Mouse (Mus musculus): ENCODE data around the gene Msl1.

The Msl1 gene

GRCm38 (mm10) chr11:98763502-98763861 is 31.8 kb upstream of the Msl1 start:
- CTCF ChIA-PET = no interaction called here

DNA sequence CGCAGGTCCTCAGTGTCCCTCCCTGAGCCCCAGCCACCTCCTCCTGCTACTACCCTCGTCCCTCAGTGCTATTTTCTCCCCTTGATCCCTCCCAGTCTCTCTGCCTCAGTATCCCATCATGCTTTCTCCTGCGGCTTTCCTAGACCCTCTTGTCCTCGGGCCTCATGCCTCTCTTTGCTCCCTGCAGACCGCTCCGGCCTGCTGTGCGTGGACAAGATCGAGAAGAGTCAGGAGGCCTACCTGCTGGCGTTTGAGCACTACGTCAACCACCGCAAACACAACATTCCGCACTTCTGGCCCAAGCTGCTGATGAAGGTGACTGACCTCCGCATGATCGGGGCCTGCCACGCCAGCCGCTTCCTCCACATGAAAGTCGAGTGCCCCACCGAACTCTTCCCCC is 31.2 kb upstream of the Msl1 start:
- CTCF ChIA-PET = no interaction called here

DNA sequence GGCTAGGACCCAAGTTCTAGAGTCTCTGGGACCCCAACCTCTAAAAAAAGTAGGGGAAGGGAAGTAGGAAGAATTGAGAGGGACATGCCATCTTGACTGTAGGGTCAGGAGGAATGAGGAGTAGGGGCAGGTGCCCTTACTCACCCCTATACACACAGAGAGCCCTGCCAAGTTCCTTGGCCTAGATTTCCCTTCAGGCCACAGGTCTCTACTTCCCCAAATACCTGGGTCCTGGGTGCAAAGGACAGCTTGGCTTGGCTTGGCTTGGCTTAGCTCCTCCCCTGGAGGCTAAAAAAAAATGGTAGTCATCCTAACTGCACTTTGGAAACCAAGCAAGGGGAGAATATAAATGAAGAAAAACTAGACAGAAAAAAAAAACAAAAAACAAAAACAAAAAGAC is 30.6 kb upstream of the Msl1 start:
- CTCF ChIA-PET = interaction anchor here (0.7 kb wide), 1 partner anchor 111 kb away, joined by 3 read pairs; no protein-coding TSS in a partner anchor

DNA sequence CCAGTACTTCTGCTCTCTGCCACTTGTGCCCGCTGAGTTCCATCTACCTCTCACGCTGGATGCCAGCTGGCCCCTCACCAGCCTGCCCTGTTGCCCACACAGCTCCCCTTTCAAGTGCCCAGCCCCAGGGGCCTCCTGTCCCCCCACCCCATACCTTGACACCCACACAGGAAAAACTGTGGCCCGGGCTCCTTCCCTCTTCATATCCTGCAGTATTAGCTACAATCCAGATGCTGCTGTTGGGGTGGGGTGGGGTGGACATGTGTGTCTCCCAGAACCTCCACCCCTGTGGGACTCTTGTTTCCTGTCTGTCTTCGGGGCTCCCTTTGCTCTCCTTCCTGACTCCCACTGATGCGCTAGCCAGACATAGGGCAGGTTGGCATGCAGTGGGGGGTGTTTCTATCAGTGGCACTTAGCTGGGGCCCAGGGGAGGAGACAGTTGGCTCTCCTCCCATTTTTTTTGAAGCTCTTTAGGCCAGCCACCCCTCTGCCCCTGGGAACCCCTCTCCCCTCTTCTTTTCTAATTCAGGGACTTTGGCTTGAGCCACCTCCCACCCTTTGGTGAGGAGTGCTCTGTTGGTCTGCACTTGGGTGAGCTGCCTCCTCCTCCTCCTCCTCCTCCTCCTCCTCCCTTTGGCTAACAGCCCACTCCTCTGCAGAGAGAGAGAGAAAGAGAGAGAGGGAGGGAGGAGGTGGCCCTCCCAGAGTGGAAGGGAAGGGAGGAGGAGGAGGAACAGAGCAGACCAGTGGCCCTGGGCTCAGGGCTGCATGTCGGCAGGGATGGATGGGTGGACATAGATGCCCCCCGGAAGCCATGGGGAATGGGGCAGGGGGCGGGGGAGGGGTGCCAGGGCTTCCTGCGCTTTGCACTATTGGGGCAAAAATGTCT is 29.7 kb upstream of the Msl1 start:
- CTCF ChIA-PET = no interaction called here

DNA sequence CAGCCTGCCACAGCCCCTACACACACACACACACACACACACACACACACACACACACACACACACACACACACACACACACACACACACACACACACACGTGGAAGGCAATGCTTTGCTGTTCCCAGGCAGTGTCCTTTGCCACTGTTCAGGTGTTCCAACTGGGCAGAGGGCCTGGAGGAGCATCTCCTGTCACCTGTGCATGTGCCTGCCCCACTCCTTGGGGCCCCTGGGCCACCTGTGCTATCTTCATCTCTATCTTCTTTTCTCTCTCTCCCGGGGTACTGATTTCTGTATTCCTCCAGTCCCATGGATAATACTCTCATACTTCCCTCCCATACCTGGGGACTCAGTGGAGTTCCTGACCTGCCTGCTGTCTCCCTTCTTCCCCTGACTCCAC is 29.0 kb upstream of the Msl1 start:
- CTCF ChIA-PET = interaction anchor here (0.9 kb wide), 1 partner anchor 11 kb away, joined by 3 read pairs; no protein-coding TSS in a partner anchor

GRCm38 (mm10) chr11:98766816-98767215 is 28.5 kb upstream of the Msl1 start:
- CTCF ChIA-PET = interaction anchor here (0.9 kb wide), 1 partner anchor 10 kb away, joined by 3 read pairs; no protein-coding TSS in a partner anchor

GRCm38 (mm10) chr11:98767276-98767675 is 28.0 kb upstream of the Msl1 start:
- CTCF ChIA-PET = interaction anchor here (0.7 kb wide), 1 partner anchor 340 kb away, joined by 5 read pairs; no protein-coding TSS in a partner anchor

- CTCF ChIA-PET = interaction anchor here (0.7 to 0.8 kb wide), 2 partner anchors 19 to 339 kb away, joined by 3 to 5 read pairs; no protein-coding TSS in a partner anchor
These were observed 27.6 kb upstream of the Msl1 start for GRCm38 (mm10) chr11:98767713-98768112.

DNA sequence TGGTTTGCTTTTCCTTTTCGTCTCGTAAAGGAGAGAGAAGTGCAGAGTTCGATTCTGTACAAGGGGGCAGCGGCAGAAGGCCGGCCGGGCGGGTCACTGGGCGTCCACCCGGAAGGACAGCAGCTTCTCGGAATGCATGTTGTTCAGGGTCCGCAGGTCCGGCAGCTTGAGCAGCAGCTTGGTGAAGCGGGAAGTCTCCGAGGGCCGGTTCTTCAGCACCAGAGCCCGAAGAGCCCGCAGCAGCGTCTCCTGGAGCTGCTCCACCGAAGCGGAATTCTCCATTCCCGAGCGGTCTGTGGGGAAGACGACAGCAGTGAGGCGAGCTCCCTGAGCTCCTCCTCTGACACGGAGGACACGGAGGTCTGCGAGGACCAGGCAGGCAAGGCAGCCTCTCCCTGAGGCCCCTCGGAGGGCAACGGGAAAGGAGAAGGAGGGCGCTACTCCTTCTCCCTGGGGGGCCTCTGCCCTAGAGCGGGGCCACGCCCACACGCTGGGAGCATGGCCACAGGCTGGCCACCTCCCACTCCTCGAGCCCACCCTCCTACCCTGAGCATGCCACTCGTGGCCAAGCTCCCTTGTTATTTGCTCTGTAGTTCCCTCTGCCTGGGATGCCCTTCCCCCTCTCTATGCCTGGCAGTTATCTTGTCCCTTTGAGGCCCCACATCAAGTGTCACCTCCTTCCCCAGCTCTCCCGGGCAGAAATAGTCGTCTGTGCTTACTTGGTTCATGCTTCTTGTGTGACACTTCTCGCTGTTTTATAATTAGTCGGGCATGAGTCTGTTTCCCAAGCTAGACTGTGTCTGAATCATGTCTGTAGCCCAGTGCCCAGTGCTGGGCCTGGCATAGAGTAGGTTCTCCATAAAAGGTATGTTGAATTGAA is 26.9 kb upstream of the Msl1 start:
- CTCF ChIA-PET = interaction anchor here (0.7 to 1.2 kb wide), 3 partner anchors 18 to 338 kb away, joined by 3 to 5 read pairs (median 3); no protein-coding TSS in a partner anchor

DNA sequence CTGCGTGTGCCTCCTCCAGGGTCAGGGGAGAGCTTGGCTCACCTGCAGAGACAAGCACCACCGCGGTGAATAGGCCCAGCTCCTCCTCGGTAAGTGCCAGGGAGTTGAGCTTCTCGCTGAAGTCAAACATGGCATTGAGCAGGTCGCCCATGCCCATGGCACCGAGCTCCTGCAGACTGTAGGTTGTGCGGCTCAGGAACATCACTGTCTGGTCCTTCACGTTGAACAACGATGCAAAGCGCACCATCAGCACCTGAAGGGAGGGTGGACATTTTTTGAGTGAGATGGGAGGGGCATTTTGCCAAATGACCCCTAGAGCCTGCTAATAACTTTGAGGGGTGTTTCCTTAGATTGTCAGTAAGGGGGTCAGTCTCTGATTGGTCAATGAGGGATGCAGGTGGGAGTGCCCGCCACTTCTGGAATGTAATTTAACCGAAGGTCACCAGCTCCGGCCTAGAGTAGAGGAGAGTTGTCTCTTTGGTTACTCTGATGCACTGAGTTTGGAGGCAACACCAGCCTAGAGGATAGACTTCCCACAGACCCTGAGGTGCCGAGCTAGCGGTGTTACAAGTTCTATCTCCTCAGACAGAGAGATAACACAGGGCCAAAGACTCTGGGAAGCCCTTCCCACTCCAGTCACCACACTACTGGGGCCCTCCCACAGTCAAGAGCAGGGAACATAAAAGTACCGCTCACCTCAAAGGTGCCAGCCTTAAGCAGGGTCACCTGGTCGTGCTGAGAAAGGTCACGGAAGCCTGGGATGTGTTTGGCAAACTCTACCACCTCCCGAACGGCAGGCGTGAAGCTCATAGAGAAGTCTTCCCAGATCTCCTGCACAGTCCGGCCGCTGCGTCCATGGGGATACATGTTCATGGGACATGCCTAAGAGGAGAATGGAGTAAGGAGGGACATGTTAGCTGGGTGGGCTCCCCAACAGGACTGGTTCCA is 26.0 kb upstream of the Msl1 start:
- CTCF ChIA-PET = interaction anchor here (1.1 to 1.2 kb wide), 2 partner anchors 18 to 28 kb away, joined by 3 read pairs; partner anchors contain the start of gene Thra

- CTCF ChIA-PET = interaction anchor here (1.1 kb wide), 1 partner anchor 29 kb away, joined by 3 read pairs; the partner anchor contains the start of gene Thra
These were observed 25.0 kb upstream of the Msl1 start for GRCm38 (mm10) chr11:98770096-98770975.

DNA sequence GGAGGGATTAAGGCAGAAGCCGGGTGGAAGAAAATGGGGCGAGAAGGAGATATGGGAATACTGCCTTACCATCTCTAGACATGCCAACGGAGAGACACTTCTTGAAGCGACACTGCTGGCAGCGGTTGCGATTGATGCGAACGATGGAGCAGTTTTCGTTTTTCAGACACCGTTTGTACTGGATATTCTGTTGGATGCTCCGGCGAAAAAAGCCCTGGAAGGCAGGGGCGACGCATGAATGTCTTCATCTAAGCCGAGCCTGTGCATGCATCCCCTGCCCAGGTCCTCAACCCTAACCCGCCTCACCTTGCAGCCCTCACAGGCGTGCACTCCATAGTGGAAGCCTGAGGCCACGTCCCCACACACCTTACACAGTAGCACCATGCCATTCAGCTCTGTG is 24.2 kb upstream of the Msl1 start:
- CTCF ChIA-PET = no interaction called here

- CTCF ChIA-PET = interaction anchor here (0.7 kb wide), 1 partner anchor 36 kb away, joined by 3 read pairs; no protein-coding TSS in a partner anchor
These were observed 23.3 kb upstream of the Msl1 start for GRCm38 (mm10) chr11:98771844-98772525.

GRCm38 (mm10) chr11:98772667-98773171 is 22.6 kb upstream of the Msl1 start:
- CTCF ChIA-PET = no interaction called here

- CTCF ChIA-PET = interaction anchor here (0.6 kb wide), 5 partner anchors 9 to 1540 kb away, joined by 3 to 17 read pairs (median 3); no protein-coding TSS in a partner anchor
These were observed 21.6 kb upstream of the Msl1 start for GRCm38 (mm10) chr11:98773635-98774295.

GRCm38 (mm10) chr11:98774582-98775347 is 20.6 kb upstream of the Msl1 start, which contains the start of gene Nr1d1:
Gene Nr1d1 (minus strand): TSS chr11:98775333.
- CTCF ChIA-PET = interaction anchor here (0.6 to 2.0 kb wide), 6 partner anchors 12 to 1541 kb away, joined by 3 to 18 read pairs (median 4); no protein-coding TSS in a partner anchor

- CTCF ChIA-PET = interaction anchor here (0.6 to 2.0 kb wide), 3 partner anchors 11 to 252 kb away, joined by 3 to 18 read pairs (median 6); no protein-coding TSS in a partner anchor
These were observed 19.8 kb upstream of the Msl1 start for GRCm38 (mm10) chr11:98775348-98776051.
